ENCODE assay signal across 26 mouse cellular contexts in genomic region chr13:98498561-98498960, GRCm38 (mm10). TPM values are rescaled to one million over a fixed set of nuclear protein-coding genes. Genes with fewer than 3 reads are reported as not detected.
A peak's percentile ranks its signal among the peaks of the same experiment; 100 is the strongest.
DNase-seq lines count a peak whose midpoint lies in the region; ATAC-seq and TF ChIP-seq lines count a peak whose summit lies in the region.
"Had no signal": no experiment of that assay in that cellular context is flagged by ENCODE, and none has a peak within 500 bp of the region (broad histone marks: within the 10 kb centered on the region; RNA-seq: fewer than 3 reads in every experiment).

No protein-coding gene starts in this region.

- H3K4me3 ChIP-seq in embryonic facial prominence, embryonic 14.5 days (ENCODE audit: low read depth, low read length) = no peak overlapping the region
- no peak overlapping the region for H3K4me3 ChIP-seq in embryonic facial prominence, embryonic 10.5 days
- H3K4me3 ChIP-seq in heart, adult 2 months = no peak overlapping the region
- H3K4me3 ChIP-seq in intestine, embryonic 14.5 days (ENCODE audit: low read depth, low read length) = no peak overlapping the region
- H3K4me3 ChIP-seq in intestine, embryonic 15.5 days (replicated peaks) = no peak overlapping the region
- no peak overlapping the region for H3K4me3 ChIP-seq in midbrain, embryonic 11.5 days (ENCODE audit: low read depth, low read length)
- no peak overlapping the region for H3K4me3 ChIP-seq in midbrain, embryonic 14.5 days (replicated peaks; ENCODE audit: low read depth, low read length)
- H3K4me3 ChIP-seq: embryonic facial prominence, embryonic 13.5 days; forebrain, embryonic 12.5 days had no signal

- no peaks in the 10 kb centered on the region for H3K79me2 ChIP-seq in heart, adult 2 months (replicated peaks; ENCODE audit: control insufficient read depth, insufficient read depth, low read length)

- no peak for ATAC-seq in embryonic facial prominence, embryonic 14.5 days (ENCODE audit: low read depth)
- ATAC-seq in intestine, embryonic 14.5 days (replicated peaks; ENCODE audit: low FRiP score, low TSS enrichment, low read depth) = no peak
- ATAC-seq in intestine, embryonic 15.5 days = no peak
- ATAC-seq in midbrain, embryonic 11.5 days (ENCODE audit: low FRiP score) = no peak
- no peak for ATAC-seq in midbrain, embryonic 14.5 days (ENCODE audit: low FRiP score, low TSS enrichment)
- ATAC-seq: activated CD4-positive, CD25-positive, alpha-beta regulatory T cell, adult 4 months; CD4-positive, CD25-positive, alpha-beta regulatory T cell, adult 4 months; forebrain, embryonic 14.5 days; forebrain, postnatal 0 days had no signal

- H3K27me3 ChIP-seq in embryonic facial prominence, embryonic 14.5 days (replicated peaks; ENCODE audit: control insufficient read depth, insufficient read depth, low read length) = peaks cover 52% of the 10 kb centered on the region
- peaks cover 83% of the 10 kb centered on the region for H3K27me3 ChIP-seq in embryonic facial prominence, embryonic 10.5 days (replicated peaks; ENCODE audit: low read depth, poor library complexity, severe bottlenecking)
- H3K27me3 ChIP-seq in heart, adult 2 months (ENCODE audit: control insufficient read depth, insufficient read depth, low read length) = peaks cover 12% of the 10 kb centered on the region
- H3K27me3 ChIP-seq in intestine, embryonic 14.5 days (replicated peaks; ENCODE audit: control insufficient read depth, insufficient read depth, low read length) = peaks cover 44% of the 10 kb centered on the region
- H3K27me3 ChIP-seq in intestine, embryonic 15.5 days (replicated peaks) = peaks cover 56% of the 10 kb centered on the region
- peaks cover 68% of the 10 kb centered on the region for H3K27me3 ChIP-seq in midbrain, embryonic 11.5 days (ENCODE audit: control insufficient read depth, insufficient read depth, low read length)
- peaks cover 67% of the 10 kb centered on the region for H3K27me3 ChIP-seq in midbrain, embryonic 14.5 days (ENCODE audit: control insufficient read depth, insufficient read depth, low read length)
- H3K27me3 ChIP-seq: CH12.LX, Patski had no signal

- intact Hi-C loops in heart, adult 2 months (cut with DNase I) = loop anchor here (5.0 kb wide), 1 partner anchor 141 kb away; no protein-coding TSS in a partner anchor

- H3K4me1 ChIP-seq in embryonic facial prominence, embryonic 14.5 days (ENCODE audit: control insufficient read depth, insufficient read depth, low read length) = peaks cover 25% of the 10 kb centered on the region
- H3K4me1 ChIP-seq in embryonic facial prominence, embryonic 10.5 days = peaks cover 65% of the 10 kb centered on the region
- H3K4me1 ChIP-seq in heart, adult 2 months (ENCODE audit: control insufficient read depth, insufficient read depth, low read length) = no peaks in the 10 kb centered on the region
- 0 out of 2 replicates have a peak, but pooled peaks cover 4% of the 10 kb centered on the region for H3K4me1 ChIP-seq in intestine, embryonic 14.5 days (replicated peaks; ENCODE audit: control insufficient read depth, insufficient read depth, low read length)
- peaks cover 5% of the 10 kb centered on the region for H3K4me1 ChIP-seq in intestine, embryonic 15.5 days (replicated peaks)
- H3K4me1 ChIP-seq in midbrain, embryonic 11.5 days (ENCODE audit: control insufficient read depth, insufficient read depth, low read length) = peaks cover 17% of the 10 kb centered on the region
- H3K4me1 ChIP-seq in midbrain, embryonic 14.5 days (ENCODE audit: control insufficient read depth, insufficient read depth, low read length) = no peaks in the 10 kb centered on the region

- no peak for TF ChIP-seq CTCF in heart, adult 2 months (IDR thresholded peaks at IDR 0.05)

- 0 out of 2 replicates have a peak overlapping the region, but pooled peaks have one; percentile 15 for H3K4me2 ChIP-seq in embryonic facial prominence, embryonic 14.5 days (ENCODE audit: low read depth, low read length)
- H3K4me2 ChIP-seq in intestine, embryonic 14.5 days (ENCODE audit: low read length) = no peak overlapping the region
- H3K4me2 ChIP-seq in intestine, embryonic 15.5 days (replicated peaks) = no peak overlapping the region
- no peak overlapping the region for H3K4me2 ChIP-seq in midbrain, embryonic 11.5 days
- no peak overlapping the region for H3K4me2 ChIP-seq in midbrain, embryonic 14.5 days (ENCODE audit: low read length)
- H3K4me2 ChIP-seq: forebrain, embryonic 12.5 days had no signal

- WGBS in embryonic facial prominence, embryonic 14.5 days = 52% methylated on average over 5 of the region's 5 CpGs
- WGBS in embryonic facial prominence, embryonic 10.5 days = 56% methylated on average over 5 of the region's 5 CpGs
- WGBS in heart, adult 2 months = 55% methylated on average over 5 of the region's 5 CpGs
- WGBS in intestine, embryonic 14.5 days = 54% methylated on average over 5 of the region's 5 CpGs
- WGBS in intestine, embryonic 15.5 days = 65% methylated on average over 5 of the region's 5 CpGs
- 54% methylated on average over 5 of the region's 5 CpGs for WGBS in midbrain, embryonic 11.5 days
- 55% methylated on average over 5 of the region's 5 CpGs for WGBS in midbrain, embryonic 14.5 days

- H3K27ac ChIP-seq in embryonic facial prominence, embryonic 14.5 days (replicated peaks; ENCODE audit: low read depth, low read length) = no peak overlapping the region
- no peak overlapping the region for H3K27ac ChIP-seq in embryonic facial prominence, embryonic 10.5 days (replicated peaks)
- H3K27ac ChIP-seq in heart, adult 2 months = no peak overlapping the region
- no peak overlapping the region for H3K27ac ChIP-seq in intestine, embryonic 14.5 days (ENCODE audit: low read depth)
- H3K27ac ChIP-seq in intestine, embryonic 15.5 days = no peak overlapping the region
- no peak overlapping the region for H3K27ac ChIP-seq in midbrain, embryonic 11.5 days (ENCODE audit: low read depth, low read length)
- H3K27ac ChIP-seq in midbrain, embryonic 14.5 days (replicated peaks; ENCODE audit: low read depth, low read length) = no peak overlapping the region
- H3K27ac ChIP-seq: forebrain, embryonic 12.5 days had no signal

- no peak for TF ChIP-seq POLR2A in heart, adult 2 months (IDR thresholded peaks at IDR 0.05; ENCODE audit: insufficient read depth, low read depth, low read length)

- DNase-seq in embryonic facial prominence, embryonic 14.5 days (ENCODE audit: low spot score) = no peak
- DNase-seq in embryonic facial prominence, embryonic 10.5 days (ENCODE audit: low spot score) = no peak
- DNase-seq in heart, adult 11 months = peak; percentile 61
- no peak for DNase-seq in heart, adult 2 months
- DNase-seq in intestine, embryonic 14.5 days (ENCODE audit: low spot score) = peak; percentile 47
- peak; percentile 82 for DNase-seq in midbrain, embryonic 11.5 days (ENCODE audit: low spot score, missing footprints)
- DNase-seq in midbrain, embryonic 14.5 days = no peak
- DNase-seq: adrenal gland, adult 8-10 months; adrenal gland, postnatal 14 days; adrenal gland, postnatal 36 days; B cell, adult 2 months; cerebellum, adult 11-12 months; cerebellum, adult 2 months; cerebellum, adult 9-10 months; cerebellum, postnatal 25 days; forebrain, postnatal 0 days had no signal

- H3K9ac ChIP-seq in embryonic facial prominence, embryonic 14.5 days (ENCODE audit: low read depth, low read length) = no peak overlapping the region
- no peak overlapping the region for H3K9ac ChIP-seq in heart, adult 2 months (ENCODE audit: low read depth, low read length)
- H3K9ac ChIP-seq in intestine, embryonic 14.5 days (ENCODE audit: low read length) = no peak overlapping the region
- H3K9ac ChIP-seq in intestine, embryonic 15.5 days = no peak overlapping the region
- no peak overlapping the region for H3K9ac ChIP-seq in midbrain, embryonic 11.5 days (ENCODE audit: low read length)
- no peak overlapping the region for H3K9ac ChIP-seq in midbrain, embryonic 14.5 days (replicated peaks; ENCODE audit: low read length)
- H3K9ac ChIP-seq: embryonic facial prominence, embryonic 13.5 days; forebrain, embryonic 12.5 days; forebrain, postnatal 0 days had no signal

- no peaks in the 10 kb centered on the region for H3K9me3 ChIP-seq in embryonic facial prominence, embryonic 14.5 days (ENCODE audit: control insufficient read depth, low read length)
- no peaks in the 10 kb centered on the region for H3K9me3 ChIP-seq in embryonic facial prominence, embryonic 10.5 days
- H3K9me3 ChIP-seq in intestine, embryonic 14.5 days (ENCODE audit: control insufficient read depth, low read length) = no peaks in the 10 kb centered on the region
- no peaks in the 10 kb centered on the region for H3K9me3 ChIP-seq in intestine, embryonic 15.5 days
- H3K9me3 ChIP-seq in midbrain, embryonic 11.5 days (ENCODE audit: control insufficient read depth, low read length) = no peaks in the 10 kb centered on the region
- no peaks in the 10 kb centered on the region for H3K9me3 ChIP-seq in midbrain, embryonic 14.5 days (ENCODE audit: control insufficient read depth, low read length)
- H3K9me3 ChIP-seq: embryonic facial prominence, embryonic 13.5 days; forebrain, embryonic 12.5 days had no signal

- H3K36me3 ChIP-seq in embryonic facial prominence, embryonic 14.5 days (ENCODE audit: control insufficient read depth, insufficient read depth, low read length) = no peaks in the 10 kb centered on the region
- H3K36me3 ChIP-seq in embryonic facial prominence, embryonic 10.5 days (replicated peaks) = no peaks in the 10 kb centered on the region
- H3K36me3 ChIP-seq in heart, adult 2 months (ENCODE audit: control insufficient read depth, insufficient read depth, low read length) = no peaks in the 10 kb centered on the region
- H3K36me3 ChIP-seq in intestine, embryonic 14.5 days (ENCODE audit: control insufficient read depth, insufficient read depth, low read length) = no peaks in the 10 kb centered on the region
- no peaks in the 10 kb centered on the region for H3K36me3 ChIP-seq in intestine, embryonic 15.5 days
- H3K36me3 ChIP-seq in midbrain, embryonic 11.5 days (ENCODE audit: control insufficient read depth, insufficient read depth, low read length) = no peaks in the 10 kb centered on the region
- H3K36me3 ChIP-seq in midbrain, embryonic 14.5 days (ENCODE audit: control insufficient read depth, insufficient read depth, low read length) = no peaks in the 10 kb centered on the region
- H3K36me3 ChIP-seq: embryonic facial prominence, embryonic 13.5 days; forebrain, embryonic 12.5 days; G1E had no signal

- TF ChIP-seq EP300 in heart, adult 2 months (IDR thresholded peaks at IDR 0.05; ENCODE audit: insufficient read depth, low read depth, low read length) = no peak

RNA-seq across cellular contexts. Expression of gene Gm10320, which starts 6.8 kb away (rescaled TPM):
- 1.5 and 2.4 TPM in 2 replicates for polyA plus RNA-seq in embryonic facial prominence, embryonic 14.5 days (2014; fragmentation: Nextera tagmentation; extraction: Ambion mirVana)
- 0.79 and 0.88 TPM in 2 replicates for polyA plus RNA-seq in embryonic facial prominence, embryonic 10.5 days (2016; fragmentation: Nextera tagmentation; extraction: Ambion mirVana)
- total RNA-seq in heart, adult 2 months (2021) = not detected
- polyA plus RNA-seq in heart, adult 2 months (2012; rRNA removed) = 0.27 TPM in 1 of 2 replicates, not detected in the other
- polyA plus RNA-seq in intestine, embryonic 14.5 days (2014; fragmentation: Nextera tagmentation; extraction: Ambion mirVana) = 1.3 and 1.4 TPM in 2 replicates
- polyA plus RNA-seq in intestine, embryonic 15.5 days (2015; fragmentation: Nextera tagmentation; extraction: Ambion mirVana) = 1.8 TPM in 2 replicates
- polyA plus RNA-seq in midbrain, embryonic 11.5 days (2014; fragmentation: Nextera tagmentation; extraction: Ambion mirVana) = 0.88 and 1.0 TPM in 2 replicates
- polyA plus RNA-seq in midbrain, embryonic 14.5 days (2014; fragmentation: Nextera tagmentation; extraction: Ambion mirVana) = 0.67 and 0.70 TPM in 2 replicates
- total RNA-seq: adrenal gland, adult 18-20 months; adrenal gland, postnatal 14 days; forebrain, postnatal 0 days had no signal

Comparison
In these comparisons a context has a peak if more than half of its experiments do, and no peak if none do; other contexts are left out.
1. DNase-seq: peak in heart, adult 11 months (single experiment), intestine, embryonic 14.5 days (single experiment) and midbrain, embryonic 11.5 days (single experiment); none in embryonic facial prominence, embryonic 14.5 days (single experiment), embryonic facial prominence, embryonic 10.5 days (single experiment), heart, adult 2 months (0 of 2) and midbrain, embryonic 14.5 days (single experiment).